Mouse (Mus musculus): ENCODE measurements around the gene Gm12830. TPM values are rescaled to one million over a fixed set of nuclear protein-coding genes. Genes with fewer than 3 reads are reported as not detected.

Gm12830 gene
- not detected in 2 replicates for total RNA-seq (2014; rRNA removed)
- not detected in 2 replicates for polyA plus RNA-seq (2015; fragmentation: Nextera tagmentation; extraction: Ambion mirVana)

DNA sequence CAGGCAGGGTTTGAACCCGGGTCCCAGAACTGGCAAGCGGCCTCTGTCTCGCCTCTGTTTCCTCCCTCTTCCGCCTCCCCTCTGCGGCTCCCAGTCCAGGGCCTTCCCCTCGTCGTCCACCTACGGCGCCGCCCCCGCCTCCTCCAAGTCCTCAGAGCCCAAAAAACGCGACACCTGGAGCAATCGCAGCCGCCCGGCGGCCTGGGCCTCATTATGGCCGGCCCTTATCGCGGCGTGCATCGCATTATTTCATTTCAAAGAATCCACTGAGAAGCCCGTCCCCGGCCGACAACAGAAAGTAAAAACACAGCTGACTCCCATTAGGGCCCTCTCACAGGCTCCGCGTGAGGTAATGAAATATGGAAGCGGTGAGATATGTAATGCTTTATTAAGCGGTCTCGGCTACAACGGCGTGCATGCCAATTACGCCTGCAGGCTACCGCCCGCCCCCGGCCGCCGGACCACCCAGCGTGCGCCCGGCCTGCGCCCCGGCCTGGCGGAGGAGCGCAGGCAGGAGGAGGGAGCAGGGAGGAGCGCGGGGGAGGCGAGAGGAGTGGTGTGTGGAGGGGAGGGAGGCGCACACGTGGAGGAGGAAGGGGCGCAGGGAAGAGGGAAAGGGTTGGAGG is at the start of gene Gm12830:
TSS of gene Gm12830 (plus strand) at position 156 of the 626 bp plus-strand sequence.
- H3K36me3 ChIP-seq (ENCODE audit: insufficient read depth) = no peaks in the 10 kb centered on the region
- H3K27me3 ChIP-seq (ENCODE audit: insufficient read depth, low read length) = peaks cover 15% of the 10 kb centered on the region
- ATAC-seq (peak; percentile 84), DNase-seq (peak; percentile 66)
- 1% methylated on average over 50 of the region's 51 CpGs for WGBS
- no peaks in the 10 kb centered on the region for H3K4me1 ChIP-seq (ENCODE audit: insufficient read depth)
- TF ChIP-seq CTCF (IDR thresholded peaks at IDR 0.05; ENCODE audit: low read depth) = no peak
- peak within 1 kb of the TSS; percentile 45; the same call in 1 of the 2 replicates for H3K27ac ChIP-seq (ENCODE audit: low read depth, low read length)
- H3K9me3 ChIP-seq (ENCODE audit: low read length) = no peaks in the 10 kb centered on the region
- H3K9ac ChIP-seq = peak within 1 kb of the TSS; percentile 73
- peak within 1 kb of the TSS; percentile 50 for H3K4me3 ChIP-seq (ENCODE audit: low read depth, low read length)
- H3K4me2 ChIP-seq (ENCODE audit: low read depth) = peak within 1 kb of the TSS; percentile 74

DNA sequence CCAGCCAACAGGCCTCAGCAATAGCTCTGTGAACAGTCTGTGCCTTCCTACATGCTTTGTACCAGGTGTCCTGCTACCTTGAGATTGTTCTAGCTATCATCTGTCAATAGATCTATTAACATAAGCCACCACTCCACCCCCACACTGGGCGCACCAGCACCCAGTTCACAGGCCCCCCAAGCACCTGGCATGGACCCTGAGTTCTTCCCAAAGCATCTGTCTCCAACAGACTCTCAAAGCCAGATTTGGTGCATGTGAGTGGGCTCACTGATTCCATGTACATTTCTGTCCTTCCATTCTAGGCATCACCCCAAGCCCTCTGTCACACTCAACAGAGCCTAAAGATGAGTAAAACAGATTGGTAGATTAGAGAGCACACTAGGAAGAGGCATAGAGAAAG is 48.2 kb upstream of the Gm12830 start:
- Histone ChIP-seq H3K27ac (ENCODE audit: low read depth, low read length) (no peak overlapping the region), H3K4me1 (ENCODE audit: insufficient read depth) (no peaks in the 10 kb centered on the region), H3K36me3 (ENCODE audit: insufficient read depth) (no peaks in the 10 kb centered on the region), H3K27me3 (ENCODE audit: insufficient read depth, low read length) (no peaks in the 10 kb centered on the region), H3K9me3 (ENCODE audit: low read length) (no peaks in the 10 kb centered on the region), H3K4me2 (ENCODE audit: low read depth) (no peak overlapping the region), H3K9ac (no peak overlapping the region), H3K4me3 (ENCODE audit: low read depth, low read length) (no peak overlapping the region)
- TF ChIP-seq CTCF (IDR thresholded peaks at IDR 0.05; ENCODE audit: low read depth) = no peak
- 89% methylated on average over 1 of the region's 1 CpGs for WGBS
- no peak for DNase-seq
- no peak for ATAC-seq

DNA sequence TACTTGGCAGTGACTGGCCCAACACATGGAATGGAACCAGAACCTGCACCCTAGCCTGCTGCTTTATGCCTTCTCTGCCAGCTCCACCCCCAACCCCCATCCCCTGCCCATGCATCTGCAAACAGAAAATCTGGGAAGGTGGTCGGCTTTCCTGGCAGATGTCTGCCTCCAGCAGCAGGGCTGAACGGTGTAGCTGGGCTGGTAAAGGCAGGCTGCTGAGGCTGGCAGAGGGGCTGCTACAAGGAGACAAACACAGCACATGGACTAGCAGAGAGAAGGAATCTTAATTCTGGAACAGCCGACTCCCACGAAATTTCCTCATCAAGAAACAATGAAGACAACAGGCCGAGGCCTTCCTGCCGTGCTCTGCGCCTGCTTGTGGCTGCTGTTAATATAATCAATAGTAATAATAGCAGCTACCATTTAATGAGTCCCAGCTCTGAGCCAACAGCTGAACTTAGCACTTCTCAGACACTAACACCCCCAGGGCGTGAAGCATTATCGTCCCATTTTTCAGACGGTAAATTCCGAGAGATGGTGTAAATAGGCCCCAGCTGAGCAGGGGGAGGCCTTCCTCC is 43.8 kb upstream of the Gm12830 start:
- ATAC-seq = peak; percentile 47; the same call in 1 of the 2 replicates
- no peak overlapping the region for H3K4me2 ChIP-seq (ENCODE audit: low read depth)
- H3K27me3 ChIP-seq (ENCODE audit: insufficient read depth, low read length) = no peaks in the 10 kb centered on the region
- DNase-seq = no peak
- no peaks in the 10 kb centered on the region for H3K4me1 ChIP-seq (ENCODE audit: insufficient read depth)
- no peak overlapping the region for H3K27ac ChIP-seq (ENCODE audit: low read depth, low read length)
- H3K9me3 ChIP-seq (ENCODE audit: low read length) = no peaks in the 10 kb centered on the region
- H3K36me3 ChIP-seq (ENCODE audit: insufficient read depth) = no peaks in the 10 kb centered on the region
- 39% methylated on average over 11 of the region's 11 CpGs for WGBS
- H3K9ac ChIP-seq = no peak overlapping the region
- no peak for TF ChIP-seq CTCF (IDR thresholded peaks at IDR 0.05; ENCODE audit: low read depth)
- no peak overlapping the region for H3K4me3 ChIP-seq (ENCODE audit: low read depth, low read length)

DNA sequence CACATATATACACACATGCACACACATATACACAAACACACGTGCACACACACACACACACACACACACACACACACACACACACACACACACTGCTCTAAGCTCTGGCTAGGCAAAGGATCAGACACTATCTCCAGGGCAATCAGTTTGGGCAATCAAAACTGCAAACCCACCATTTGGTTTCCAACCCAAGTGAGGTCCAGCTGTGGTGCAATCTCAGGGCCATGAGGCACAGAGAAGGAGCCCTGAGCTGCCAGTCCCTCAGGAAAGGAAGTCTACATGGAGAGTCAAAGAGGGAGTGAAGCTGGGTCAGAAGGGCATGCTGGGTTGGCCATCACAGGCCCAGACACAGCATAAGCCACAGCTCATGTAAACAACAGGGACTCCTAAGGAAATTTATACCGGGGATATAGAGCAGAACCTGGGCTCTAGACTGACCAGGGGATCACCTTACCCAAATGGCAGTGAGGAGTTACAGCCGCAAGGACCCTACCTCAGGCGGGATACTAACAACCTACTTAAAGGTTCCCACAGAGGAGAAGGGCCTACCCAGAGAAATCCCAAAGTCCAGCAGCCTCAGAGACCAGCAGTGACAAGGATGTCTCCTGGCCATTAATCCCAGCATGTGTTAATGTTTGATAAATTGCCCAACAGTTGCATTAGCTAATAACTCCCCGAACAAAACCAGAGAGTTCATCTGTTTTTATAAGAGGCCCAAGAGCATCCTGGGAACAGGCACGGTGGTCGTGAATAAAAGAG is 42.6 kb upstream of the Gm12830 start:
- Histone ChIP-seq H3K9ac (no peak overlapping the region), H3K4me2 (ENCODE audit: low read depth) (no peak overlapping the region), H3K4me1 (ENCODE audit: insufficient read depth) (no peaks in the 10 kb centered on the region), H3K27me3 (ENCODE audit: insufficient read depth, low read length) (no peaks in the 10 kb centered on the region), H3K27ac (ENCODE audit: low read depth, low read length) (no peak overlapping the region), H3K4me3 (ENCODE audit: low read depth, low read length) (no peak overlapping the region), H3K36me3 (ENCODE audit: insufficient read depth) (no peaks in the 10 kb centered on the region), H3K9me3 (ENCODE audit: low read length) (no peaks in the 10 kb centered on the region)
- no peak for TF ChIP-seq CTCF (IDR thresholded peaks at IDR 0.05; ENCODE audit: low read depth)
- ATAC-seq (0 out of 2 replicates have a peak, but pooled peaks have one; percentile 25), DNase-seq (no peak)
- 64% methylated on average over 7 of the region's 7 CpGs for WGBS

GRCm38 (mm10) chr4:114779475-114779757 is 42.1 kb upstream of the Gm12830 start:
- Histone ChIP-seq H3K4me2 (ENCODE audit: low read depth) (no peak overlapping the region), H3K4me3 (ENCODE audit: low read depth, low read length) (no peak overlapping the region), H3K9me3 (ENCODE audit: low read length) (no peaks in the 10 kb centered on the region), H3K9ac (no peak overlapping the region), H3K4me1 (ENCODE audit: insufficient read depth) (no peaks in the 10 kb centered on the region), H3K27ac (ENCODE audit: low read depth, low read length) (no peak overlapping the region), H3K27me3 (ENCODE audit: insufficient read depth, low read length) (no peaks in the 10 kb centered on the region), H3K36me3 (ENCODE audit: insufficient read depth) (no peaks in the 10 kb centered on the region)
- TF ChIP-seq CTCF (IDR thresholded peaks at IDR 0.05; ENCODE audit: low read depth) = no peak
- ATAC-seq = peak; percentile 25; the same call in 1 of the 2 replicates
- 24% methylated on average over 5 of the region's 5 CpGs for WGBS
- no peak for DNase-seq

DNA sequence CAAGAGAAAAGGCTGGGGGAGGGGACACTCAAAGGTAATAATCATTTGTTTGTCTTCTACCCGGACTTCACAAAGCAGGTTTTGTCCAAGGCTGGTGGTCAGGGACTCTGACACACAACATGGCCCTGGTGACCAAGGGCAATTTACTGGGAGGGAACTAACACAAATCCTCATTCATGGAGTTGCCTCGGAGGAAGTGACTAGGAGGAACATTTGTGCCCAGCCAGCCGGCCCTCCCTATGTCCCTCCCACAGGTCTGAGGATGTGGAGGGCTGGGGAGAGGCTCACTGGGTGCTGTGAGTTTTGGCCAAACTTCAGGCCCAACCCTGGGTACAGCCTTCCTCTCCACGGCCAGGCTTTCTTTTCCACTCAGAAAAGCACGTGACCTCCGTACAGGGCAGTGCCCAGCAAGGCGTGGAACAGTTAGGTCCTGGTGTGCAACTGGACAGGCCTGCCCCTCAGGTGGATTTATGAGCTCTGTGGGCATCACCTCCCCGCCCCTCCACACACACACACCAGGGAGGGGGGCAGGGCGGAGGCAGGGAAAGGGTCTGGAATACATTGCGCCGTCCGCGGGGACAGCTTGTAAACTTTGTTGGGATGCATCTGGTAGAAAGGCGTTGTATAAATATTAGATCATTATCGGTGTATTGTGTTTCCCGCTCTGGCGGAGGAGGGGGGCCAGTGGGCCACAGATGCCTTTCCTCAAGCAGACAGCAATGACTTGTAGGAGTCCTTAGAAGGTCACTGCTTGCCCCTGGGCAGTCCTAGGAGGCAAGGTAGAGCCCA is 41.6 kb upstream of the Gm12830 start:
- WGBS = 67% methylated on average over 17 of the region's 17 CpGs
- no peaks in the 10 kb centered on the region for H3K4me1 ChIP-seq (ENCODE audit: insufficient read depth)
- no peak overlapping the region for H3K9ac ChIP-seq
- H3K27me3 ChIP-seq (ENCODE audit: insufficient read depth, low read length) = no peaks in the 10 kb centered on the region
- no peaks in the 10 kb centered on the region for H3K9me3 ChIP-seq (ENCODE audit: low read length)
- no peaks in the 10 kb centered on the region for H3K36me3 ChIP-seq (ENCODE audit: insufficient read depth)
- H3K4me3 ChIP-seq (ENCODE audit: low read depth, low read length) = no peak overlapping the region
- ATAC-seq = peak; percentile 32
- DNase-seq = no peak
- no peak for TF ChIP-seq CTCF (IDR thresholded peaks at IDR 0.05; ENCODE audit: low read depth)
- H3K27ac ChIP-seq (ENCODE audit: low read depth, low read length) = no peak overlapping the region
- H3K4me2 ChIP-seq (ENCODE audit: low read depth) = no peak overlapping the region
